Mouse (Mus musculus): ENCODE measurements around the gene Atp6v0a1.

- TF ChIP-seq POLR2A (IDR thresholded peaks at IDR 0.05; ENCODE audit: low read depth, low read length) (no peak), CTCF (conservative IDR thresholded peaks at IDR 0.05; ENCODE audit: insufficient read depth, insufficient read length, low read depth, low read length) (no peak)
These were observed 36.6 kb downstream of the Atp6v0a1 start for GRCm38 (mm10) chr11:101045826-101046225.

All from kidney, adult 2 months (tissue).